Mouse (Mus musculus): ENCODE results near the gene Isca2.

Isca2 gene

GRCm38 (mm10) chr12:84818496-84818895 lies 45.4 kb downstream of the Isca2 start:
- peak; percentile 45 for DNase-seq (ENCODE audit: low read depth, low spot score)

GRCm38 (mm10) chr12:84819236-84820168 lies 46.5 kb downstream of the Isca2 start:
- no peak for DNase-seq (ENCODE audit: low read depth, low spot score)

- DNase-seq (ENCODE audit: low read depth, low spot score), result no peak
These were observed 50.5 kb downstream of the Isca2 start for GRCm38 (mm10) chr12:84823601-84824000.

GRCm38 (mm10) chr12:84824203-84824602 lies 51.2 kb downstream of the Isca2 start:
- no peak for DNase-seq (ENCODE audit: low read depth, low spot score)

Data from ES-CJ7 (cell line).